Mouse (Mus musculus): ENCODE measurements around the gene V1rd19.
"Not testable (repeated sequence)": the region's sequence is repeated elsewhere in the genome, so short reads cannot be mapped to it uniquely, and the experiment has no call there.

V1rd19 gene

GRCm38 (mm10) chr7:24001391-24001790, at the start of gene V1rd19:
Gene V1rd19 (plus strand): TSS chr7:24001691.
- DNase-seq (ENCODE audit: low read depth), result no peak

DNA sequence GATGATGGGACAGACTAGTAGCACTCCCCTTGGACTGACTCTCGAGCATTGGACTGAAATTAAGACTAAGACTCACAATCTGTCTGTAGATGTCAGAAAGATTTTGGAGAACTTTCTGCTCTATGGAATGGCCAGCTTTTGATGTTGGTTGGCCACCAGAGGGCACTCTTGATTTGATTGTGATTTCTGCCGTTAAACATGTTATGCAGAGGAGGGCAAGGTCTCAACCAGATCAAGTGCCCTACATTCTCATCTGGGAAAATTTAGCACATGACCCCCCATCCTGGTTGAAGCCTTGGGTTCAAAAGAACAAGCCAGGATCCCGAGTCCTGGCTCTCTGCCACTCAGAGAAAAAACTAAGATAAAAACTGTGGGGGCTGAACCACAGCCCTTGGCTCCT, 33.4 kb upstream of the V1rd19 start:
- DNase-seq (ENCODE audit: low read depth), result not testable (repeated sequence)

DNA sequence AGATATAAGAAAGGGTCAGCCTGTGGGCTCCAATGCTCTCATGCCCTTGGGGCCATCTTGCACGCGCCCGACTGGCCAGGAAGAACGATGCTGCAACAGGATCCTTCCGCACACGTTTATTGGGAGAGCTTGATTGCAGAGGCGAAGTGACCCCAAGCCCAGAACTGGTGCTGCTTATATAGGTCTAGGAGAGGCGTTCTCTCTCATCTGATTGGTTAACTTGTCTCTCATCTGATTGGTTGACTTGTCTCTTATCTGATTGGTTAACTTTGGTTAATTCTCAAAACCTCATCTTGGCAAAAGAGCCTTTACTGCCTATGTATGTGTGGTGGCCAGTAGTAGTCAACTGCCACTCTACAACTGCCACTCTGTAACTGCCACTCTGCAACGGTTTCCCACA, 27.2 kb upstream of the V1rd19 start, which contains the start of gene Vmn1r181:
Gene Vmn1r181, plus strand, starts transcription at position 301 of the 400 bp plus-strand sequence.
- not testable (repeated sequence) for DNase-seq (ENCODE audit: low read depth)

DNA sequence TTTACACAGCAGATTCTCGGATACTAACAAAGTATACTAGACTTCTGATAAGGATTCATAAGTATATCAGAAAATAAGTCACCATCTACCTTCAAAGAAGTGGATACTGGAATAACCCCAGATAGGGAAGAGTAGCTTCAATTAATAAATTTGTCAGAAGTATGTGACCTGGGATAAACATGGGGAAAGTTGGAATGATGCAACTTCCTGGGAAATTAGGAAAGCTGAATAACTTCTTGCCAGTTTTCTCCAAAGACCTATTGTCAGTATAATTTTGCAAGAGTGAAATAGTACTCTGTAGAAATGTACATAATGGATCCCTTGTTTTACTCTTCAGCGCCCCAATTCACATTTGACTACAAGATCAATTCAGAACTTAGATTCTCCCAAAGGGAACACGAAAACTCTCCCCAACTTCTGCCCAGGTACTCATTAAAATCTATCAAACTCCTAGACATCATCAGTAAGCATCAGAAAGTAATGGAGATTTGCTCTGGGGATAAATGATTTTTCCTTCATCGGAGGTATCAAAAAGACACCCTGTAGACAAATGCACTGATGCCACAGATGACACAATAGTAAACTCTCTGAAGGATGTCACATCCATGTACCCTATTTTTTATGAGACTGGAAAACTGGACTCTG, 51.3 kb downstream of the V1rd19 start, which contains the start of gene Vmn1r183:
Gene Vmn1r183, plus strand, starts transcription at position 595 of the 645 bp plus-strand sequence.
- no peak for DNase-seq (ENCODE audit: low read depth)

Data from c-Kit-positive CD71-negative TER-119-negative erythroid progenitor cells, embryonic 14.5 days (primary cell).